Mouse (Mus musculus) CD8-positive naive resting alpha-beta T cell, adult 2 months (primary cell): ENCODE results near the gene Dera.

ENCODE experiments used
- DNase-seq, 2 experiments: peaks; one replicate each; pipeline ENCODE4 v3.0.0; 2022; ENCODE audit warnings: low read depth in 2 of 2, low spot score in 2 of 2

The Dera gene

DNA sequence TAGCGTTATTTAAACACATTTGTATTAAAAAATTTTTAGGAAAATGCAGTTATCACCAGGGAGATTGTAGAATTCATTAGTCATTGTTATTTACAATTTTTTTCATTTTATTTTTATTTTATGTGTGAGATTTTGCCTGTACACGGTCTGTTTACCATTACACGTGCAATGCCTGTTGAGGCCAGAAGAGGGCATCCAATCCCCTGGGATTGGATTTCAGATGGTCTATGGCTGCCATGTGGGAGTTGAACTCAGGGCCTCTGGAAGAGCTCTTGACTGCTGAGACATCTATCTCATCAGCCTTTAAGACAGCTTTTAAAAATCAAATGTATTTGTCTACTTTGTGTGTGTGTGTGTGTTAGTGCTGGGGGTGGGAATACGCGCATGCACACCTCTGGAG is 2.0 kb downstream of the Dera start:
- peak; percentile 11 to 23 for DNase-seq

DNA sequence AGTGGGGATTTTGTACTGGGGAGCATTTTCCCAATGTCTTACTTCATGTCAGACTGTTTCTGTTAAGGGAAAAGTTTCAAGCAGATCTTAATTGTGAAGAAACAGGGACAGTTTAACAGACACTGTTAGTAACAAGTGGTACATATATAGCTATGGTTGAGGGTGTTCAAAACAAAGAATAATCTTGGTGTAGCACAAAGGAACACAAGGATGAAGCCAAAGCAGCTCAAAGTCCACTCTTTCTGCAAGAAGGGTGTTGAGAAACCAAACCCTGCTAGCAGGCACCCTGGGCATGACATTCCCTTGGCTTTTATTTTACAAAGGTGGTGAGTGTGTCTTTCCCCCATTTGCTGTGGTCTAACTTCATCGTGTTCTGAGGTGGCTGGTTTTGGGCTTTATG is 3.5 kb downstream of the Dera start:
- no peak for DNase-seq

DNA sequence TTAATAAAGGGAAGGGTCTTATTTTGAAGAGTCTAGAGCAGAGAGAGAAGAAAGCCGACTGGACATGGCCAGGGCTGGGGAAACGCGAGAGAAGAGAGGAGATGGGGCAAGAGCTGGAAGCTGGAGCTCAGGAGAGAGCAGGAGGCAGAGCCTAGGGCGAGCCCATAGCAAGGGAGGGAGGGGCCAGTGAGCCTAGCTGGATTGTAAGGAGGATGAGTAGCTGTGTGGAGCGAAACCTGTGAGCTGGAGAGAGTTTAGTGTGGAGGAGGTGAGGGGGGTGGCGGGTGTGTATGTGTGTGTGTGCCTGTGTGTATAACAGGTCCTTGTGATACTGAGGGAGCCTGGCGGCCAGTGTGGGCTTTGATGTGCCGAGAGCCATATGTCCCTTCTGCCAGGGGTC is 5.3 kb downstream of the Dera start:
- no peak for DNase-seq

DNA sequence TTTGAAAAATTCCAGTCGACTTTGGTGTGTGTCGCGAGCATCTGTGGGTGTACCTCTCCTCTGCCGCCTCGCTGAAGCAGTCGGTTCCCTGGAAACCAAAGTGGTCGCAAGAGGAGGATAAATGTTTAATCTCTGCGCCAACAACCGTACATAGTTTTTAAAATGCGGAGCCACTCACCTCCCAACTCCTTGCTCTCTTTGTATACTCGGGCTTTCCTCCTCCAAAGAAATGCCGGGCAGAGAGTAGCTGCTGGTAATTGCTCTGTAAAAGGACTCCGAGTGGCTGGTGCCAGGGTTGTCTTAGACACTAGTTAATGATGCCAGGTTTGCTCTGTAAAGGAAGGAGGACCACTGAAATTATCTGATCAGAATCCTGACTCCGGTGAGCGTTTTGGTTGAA is 6.6 kb downstream of the Dera start:
- no peak for DNase-seq

DNA sequence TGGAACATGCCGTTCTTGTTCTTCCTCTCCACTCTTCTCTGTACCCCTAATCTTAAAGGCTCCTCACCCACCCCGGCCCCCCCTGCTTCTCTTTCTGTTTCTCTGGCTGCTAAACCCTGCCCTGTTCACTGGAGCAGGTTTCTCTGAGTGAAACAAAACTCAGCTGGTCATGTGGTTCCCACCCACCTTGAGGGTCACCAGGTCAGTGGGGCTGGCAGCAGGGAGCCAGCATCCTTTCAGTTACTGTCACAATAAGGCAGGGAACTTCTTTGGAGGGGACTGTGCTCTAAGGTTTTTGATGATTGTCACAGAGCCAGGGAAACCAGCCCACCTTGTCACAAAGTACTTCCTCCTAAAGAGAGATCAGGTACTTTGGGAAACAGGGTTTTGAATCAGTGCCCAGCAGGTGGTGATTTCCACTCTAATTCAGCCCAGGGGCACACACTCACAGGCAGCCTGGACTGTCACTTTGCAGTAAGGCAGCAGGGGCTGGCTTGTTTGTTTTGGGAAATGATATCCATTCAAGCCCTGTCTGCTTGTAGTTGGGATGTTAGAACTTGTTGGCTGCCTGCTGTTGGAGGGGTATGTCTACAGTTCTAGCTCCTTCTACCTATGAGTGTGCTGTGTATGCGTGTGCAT is 10.3 kb downstream of the Dera start:
- no peak for DNase-seq

DNA sequence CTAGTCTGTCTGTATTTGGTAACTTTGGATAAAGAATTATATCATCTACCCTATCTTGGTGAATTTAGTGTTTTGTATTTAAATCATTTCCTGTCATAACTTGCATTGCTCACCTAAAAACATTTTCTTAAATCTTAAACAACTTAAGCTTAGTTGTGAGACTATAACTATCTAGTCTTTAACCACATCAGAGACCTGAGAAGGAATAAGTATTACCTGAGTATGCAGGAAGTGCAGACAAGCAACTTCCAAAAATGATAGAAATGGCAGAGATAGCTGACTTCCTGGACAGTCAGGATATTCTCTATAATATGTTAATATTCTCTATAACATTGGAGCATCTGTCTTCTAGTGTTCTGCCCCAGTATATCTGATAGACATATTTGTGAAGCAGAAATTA is 11.8 kb downstream of the Dera start:
- DNase-seq: no peak

DNA sequence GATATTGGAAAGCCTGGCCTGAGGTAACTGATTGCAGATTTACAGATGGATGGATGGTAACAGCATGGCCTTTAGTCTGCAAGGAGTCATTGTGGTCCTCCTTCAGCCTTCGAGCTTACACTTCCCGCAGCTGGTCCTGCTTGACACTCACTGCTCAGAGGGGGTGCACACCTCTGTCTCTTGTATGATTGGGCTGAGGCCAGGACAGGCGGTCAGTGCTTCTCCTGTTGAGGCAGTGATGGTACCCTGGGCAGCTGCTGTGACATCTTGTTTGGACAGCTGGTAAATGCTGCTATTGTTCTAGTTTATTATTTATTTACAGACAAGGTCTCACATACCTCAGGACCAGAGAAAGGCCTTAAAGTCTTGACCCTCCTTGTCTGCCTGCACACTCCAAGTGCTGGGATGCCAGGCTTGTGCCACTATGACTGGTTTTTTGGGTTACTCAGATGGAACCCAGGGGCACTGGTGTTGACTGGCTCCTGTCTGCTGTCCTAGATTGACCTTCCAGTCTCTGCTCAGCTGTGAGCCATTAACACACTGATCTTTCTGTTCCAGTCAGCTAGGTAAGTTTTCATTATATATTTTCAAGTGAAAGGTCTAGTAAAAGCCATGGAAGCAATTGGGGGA is 17.4 kb downstream of the Dera start:
- DNase-seq: no peak

DNA sequence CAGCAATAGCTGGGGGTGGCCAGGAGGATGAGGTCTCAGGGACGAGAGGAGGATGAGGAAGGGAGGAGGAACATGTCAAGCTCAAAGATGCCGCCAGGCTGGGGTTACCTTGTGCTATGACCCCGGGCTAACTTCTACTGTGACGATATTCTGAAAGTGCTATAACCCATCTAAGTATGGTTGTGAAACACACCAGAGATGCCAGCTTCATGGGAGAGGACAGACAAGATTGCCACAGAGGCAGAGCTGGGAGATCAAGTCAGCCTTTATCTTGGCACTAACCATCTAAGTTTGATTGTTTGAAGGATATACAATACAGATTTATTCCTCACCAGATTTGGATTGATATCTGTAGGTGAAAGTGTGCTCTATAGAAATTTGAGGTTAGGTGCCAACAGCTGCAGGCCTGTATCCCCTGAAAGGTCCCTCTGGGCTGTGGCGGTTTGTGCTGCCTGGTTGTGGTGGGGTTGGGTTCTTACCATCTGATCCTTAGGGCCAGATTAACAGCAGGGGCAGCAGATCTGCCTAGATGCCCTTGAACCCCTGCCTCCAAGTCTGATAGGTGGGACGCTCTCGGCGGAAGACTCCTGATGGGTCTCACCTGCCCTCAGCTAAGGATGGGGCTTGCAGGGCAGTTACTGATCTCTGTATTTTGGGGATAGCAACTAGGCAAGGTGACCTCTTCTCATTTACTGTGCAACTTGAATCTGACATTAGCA is 18.7 kb downstream of the Dera start:
- DNase-seq: no peak

DNA sequence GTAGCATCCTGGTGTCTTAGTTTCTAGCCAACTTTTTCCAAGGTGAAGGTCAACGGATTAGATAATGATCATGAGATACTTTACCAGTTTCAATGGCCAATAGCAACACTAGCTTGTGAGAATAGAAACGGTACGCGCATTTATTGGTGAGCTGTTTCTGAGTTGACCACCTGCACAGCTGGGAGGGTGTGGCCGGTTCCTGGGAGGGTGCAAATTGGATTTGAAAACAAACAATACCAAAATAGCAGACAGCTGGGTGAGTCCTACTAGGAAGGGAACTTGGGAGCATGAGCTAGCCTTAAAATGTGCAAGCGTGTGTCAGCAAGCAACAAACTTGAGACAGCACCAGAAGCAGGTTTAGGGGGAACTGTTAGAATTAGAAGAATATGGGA is 19.3 kb downstream of the Dera start:
- DNase-seq: no peak

DNA sequence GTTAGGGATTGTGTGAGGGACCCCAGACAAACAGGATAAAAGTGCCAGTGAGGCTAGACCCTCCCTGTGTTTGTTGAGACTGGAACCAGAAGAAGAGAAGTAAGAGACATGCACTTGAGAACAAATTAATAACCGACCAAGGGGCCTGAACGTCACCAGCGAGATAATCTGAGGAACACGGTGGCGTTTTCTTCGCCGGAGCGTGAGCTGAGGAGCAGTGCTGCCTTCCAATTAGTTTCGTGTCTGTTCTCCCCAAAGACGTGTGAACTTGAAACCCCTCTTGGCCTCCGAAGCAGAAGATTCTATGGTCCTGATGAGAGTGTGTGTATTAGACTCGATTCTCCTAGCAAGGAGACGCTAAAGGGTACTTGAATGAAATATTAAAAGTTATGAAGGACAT is 19.8 kb downstream of the Dera start:
- DNase-seq: no peak

DNA sequence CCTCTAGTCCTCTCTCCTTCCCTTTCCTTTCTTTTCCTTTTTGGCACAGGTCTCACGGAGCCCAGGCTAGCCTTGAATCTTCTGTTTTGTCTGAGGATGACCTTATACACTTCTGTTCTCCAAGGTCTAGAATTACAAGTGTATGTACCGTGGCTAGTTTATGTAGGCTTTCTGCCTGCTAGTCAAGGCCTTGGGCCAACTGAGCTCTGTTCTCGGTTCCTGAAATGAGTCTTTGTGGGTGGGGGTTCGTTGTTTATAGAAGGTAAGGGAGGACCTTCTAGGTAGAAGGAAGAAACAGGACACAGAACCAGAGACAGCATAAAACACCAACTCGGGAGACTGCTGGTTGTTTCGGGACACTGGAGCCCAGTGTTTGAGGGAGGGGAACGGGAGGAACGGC is 20.8 kb downstream of the Dera start:
- no peak for DNase-seq

DNA sequence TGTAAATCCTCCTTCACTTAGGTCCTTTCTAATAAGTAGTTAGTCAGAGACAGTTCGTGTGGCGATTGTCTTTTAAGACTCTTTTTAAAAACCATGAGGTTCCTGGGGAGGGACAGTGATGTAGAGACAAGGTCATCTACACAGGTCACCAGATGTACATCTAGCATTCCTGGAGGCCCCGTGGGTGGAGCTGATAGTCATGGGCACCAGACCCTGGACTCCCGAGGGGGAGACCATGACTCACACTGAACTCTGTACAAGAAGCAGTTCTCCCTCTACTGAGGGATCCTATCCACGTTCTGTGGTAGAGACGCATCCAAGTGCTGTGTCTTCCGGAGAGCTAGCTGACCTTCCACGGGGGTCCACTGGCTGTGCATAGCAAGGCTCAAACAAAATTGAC is 22.6 kb downstream of the Dera start:
- DNase-seq: no peak

DNA sequence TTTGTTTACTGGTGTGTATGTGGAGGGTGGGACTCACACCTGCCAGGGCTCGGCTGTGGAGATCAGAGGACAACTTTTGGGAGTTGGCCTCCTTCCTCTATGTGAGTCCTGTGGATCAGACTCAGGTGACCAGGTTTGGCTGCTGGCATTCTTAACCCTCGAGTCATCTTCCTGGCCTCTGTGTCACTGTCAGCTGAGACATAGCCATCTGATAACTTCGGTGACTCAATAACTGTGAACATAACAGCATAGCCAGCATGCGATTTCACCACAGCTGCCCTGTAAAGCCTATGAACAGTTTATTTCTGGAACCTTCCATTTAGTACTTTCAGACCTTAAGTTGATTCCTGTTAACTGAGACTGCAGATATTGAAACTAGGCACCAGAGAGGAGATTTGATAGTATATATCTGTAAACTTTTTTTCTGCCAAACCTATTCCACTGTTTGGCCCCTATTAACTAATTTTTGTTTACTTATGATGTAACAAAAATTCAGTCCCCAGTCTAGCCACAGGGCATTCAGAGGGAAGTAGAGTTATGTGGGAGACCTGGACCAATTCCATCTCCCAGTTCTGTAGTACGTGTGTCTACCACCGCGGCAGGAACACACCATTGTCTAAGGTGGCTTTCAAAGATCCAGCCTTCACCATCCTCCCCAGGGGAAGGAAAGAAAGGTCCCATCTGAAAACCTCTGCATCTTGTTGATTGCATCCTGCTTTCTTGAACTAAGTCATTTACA is 29.7 kb downstream of the Dera start:
- DNase-seq: no peak

DNA sequence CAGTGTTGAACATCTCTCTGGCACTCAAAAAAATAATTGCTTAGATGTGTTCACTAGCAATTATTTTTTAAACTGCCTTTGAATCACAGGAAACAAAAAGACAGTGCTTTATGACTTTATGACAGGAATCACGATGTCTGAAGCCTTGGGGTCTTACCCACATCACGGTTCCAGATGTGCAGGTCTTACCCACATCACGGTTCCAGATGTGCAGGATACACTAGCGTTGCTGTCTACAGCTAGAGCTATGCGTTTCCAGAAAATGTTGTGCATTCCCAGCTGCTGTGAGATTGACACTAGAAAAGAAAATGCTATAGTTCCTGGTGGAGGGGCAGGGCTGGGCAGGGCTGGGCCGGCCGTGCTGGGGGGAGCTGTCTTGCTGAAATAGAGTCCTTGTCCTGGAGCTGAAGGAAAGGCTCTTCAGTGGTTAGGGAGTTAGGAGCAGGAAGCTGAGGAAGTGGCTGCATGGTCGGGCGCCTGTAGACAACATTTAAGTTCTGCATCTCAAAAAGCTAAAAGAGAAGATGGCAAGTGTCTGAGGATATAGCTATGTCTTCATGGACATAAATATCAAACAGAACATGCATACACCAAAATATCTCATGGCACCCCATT is 34.7 kb downstream of the Dera start:
- no peak for DNase-seq

DNA sequence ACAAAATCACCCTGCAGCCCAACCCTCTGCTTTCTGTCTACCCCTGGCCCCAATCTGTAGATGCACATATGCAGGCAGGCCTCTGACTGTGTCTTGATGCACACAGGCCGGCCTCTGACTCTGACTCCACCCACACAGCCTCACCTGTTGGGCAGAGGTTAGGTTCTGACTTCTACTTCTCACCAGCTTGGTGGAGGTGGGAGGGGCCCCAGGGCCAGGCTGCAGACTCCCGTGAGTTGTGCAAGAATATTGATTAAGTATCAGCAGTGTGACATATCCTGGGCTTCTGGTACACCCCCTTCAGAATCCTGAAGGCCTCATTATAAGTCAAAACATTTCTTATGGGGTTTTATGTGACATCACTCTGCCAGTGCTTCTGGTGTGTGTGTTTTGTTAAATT is 35.3 kb downstream of the Dera start:
- DNase-seq: no peak

DNA sequence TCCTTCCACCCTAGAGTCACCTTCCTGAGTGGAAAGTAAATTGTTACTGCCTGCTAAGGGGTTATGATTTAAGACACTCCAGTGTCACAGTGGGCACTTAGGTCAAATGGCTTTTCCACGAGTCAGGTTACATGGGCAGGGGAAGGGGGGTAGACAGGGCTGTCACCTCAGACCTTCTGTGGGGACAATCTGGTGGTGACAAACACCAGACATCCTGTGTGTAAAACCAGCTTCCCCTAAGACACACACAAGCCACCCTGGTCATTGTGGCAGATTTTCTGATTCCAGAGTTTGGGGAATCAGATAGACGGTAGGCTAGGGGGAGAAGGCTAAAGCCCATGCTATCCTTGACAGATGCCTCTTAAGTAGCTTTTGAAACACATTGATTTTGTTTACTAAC is 41.1 kb downstream of the Dera start:
- no peak for DNase-seq

DNA sequence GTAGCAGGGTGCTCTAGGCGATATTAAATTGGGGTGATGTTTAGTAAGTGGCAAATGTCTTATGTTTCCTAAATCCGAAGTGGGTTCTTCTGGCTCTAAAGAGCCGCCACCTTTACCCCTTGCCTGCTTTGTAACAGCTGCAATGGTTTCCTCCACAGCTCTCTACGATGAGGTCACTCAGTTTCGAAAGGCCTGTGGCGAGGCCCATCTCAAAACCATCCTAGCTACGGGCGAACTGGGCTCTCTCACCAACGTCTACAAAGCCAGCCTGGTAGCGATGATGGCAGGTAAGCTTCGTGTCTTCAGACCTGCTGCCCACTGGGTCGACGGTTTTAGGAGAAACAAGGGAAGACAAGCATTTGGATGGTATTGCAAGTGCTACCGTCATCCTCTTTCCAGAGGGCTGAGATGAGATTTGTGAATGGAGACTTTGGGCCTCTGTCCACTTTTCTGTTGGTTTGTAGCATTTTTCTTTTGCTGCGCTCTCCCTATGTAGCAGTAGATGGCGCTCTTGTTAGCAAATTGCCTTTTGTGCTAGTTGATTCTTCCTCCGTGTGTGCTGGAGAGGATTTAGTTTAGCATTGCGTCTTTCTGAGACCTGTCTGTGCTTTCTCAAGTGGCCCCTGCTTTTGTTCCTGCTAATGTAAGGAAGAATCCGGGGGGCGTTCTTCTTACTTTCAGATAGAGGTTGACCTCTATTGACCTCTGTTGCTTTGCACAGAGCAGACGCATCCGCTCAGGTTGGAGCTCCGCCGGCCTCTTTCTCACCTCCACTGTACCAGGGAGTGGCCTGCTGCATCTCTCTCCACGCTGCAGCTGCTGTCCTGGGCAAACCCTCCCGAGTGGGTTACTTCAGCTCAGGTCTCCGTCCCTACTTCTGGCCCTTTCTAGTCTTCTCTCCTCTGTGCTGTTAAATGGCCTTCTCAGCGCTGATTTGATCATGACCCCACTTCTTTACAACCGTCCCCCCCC is 42.5 kb downstream of the Dera start:
- no peak for DNase-seq

DNA sequence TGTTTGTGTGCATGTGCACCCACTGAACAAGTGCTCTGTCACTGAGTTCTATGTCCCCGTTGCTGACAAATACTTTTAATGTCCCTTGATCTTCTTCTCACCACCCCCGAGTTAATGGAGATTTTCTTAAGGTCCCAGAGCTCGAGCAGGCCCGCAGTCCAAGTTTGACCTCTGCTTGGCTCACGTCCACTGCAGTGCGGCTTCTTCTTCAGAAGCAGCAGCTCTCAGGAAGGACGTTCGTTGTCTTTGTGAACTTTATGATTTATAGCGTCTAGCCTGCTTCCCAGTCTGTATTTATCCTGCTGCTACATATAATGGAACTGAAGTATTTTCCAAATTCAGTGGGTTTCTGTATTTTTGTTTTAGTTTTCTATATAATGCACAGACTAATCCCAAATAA is 44.9 kb downstream of the Dera start:
- DNase-seq: no peak

DNA sequence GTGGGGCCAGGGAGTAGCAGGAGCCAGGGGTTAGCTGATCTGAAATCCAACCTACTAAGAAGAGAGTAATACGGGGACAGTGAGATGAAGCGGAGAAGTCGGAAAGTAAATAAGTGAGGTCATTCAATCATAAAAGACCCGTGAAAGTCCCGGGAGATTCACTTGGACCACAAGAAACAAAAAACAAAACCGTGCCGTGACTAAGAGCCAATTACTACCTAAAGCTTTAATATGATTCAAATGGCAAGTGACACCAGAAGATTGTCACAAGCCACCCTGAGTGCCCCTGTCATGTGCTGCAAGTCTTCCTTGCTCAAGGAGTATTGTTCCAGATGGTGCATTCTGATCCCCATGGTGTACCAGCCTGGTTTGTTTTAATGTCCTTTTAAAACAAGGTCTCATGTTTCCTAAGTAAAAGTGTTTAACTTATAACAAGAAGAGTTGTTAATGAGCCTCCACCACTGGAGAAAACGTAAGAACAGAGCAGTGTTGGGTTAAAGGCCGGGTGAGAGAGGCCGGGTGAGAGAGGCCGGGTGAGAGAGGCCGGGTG is 49.2 kb downstream of the Dera start:
- no peak for DNase-seq

DNA sequence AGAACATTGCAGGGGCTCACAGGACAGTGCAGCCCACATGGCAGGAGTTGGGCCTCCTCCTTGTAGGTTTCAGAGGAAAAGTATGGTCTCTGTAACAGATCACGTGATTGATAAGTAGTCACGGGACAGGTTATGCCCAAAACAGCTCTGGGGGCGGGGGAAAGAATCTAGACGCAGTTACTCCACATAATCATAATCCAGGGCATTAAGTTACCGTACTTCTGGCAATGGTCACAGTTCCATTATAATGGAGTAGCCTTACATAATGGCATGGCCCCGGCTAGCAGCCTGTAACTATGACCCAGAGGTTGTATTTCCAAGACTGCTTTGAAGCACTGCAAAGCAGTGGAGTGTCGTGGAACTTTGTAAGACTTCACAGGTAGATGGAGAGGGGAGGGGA is 49.8 kb downstream of the Dera start:
- no peak for DNase-seq
